Mouse (Mus musculus) neutrophil, adult 5-6 weeks (primary cell): ENCODE results near the gene Aldh3b3. TPM values are rescaled to one million over a fixed set of nuclear protein-coding genes. Genes with fewer than 3 reads are reported as not detected.

Experiments used
- ATAC-seq: fragments of 151-379, 151-347 bp; 2 replicates; pipeline ENCODE4 v1.8.0; 2017; ENCODE audit warnings: mild to moderate bottlenecking, moderate TSS enrichment; ENCODE audit not compliant: insufficient number of reproducible peaks, poor library complexity, low FRiP score, severe bottlenecking; ENCODE audit errors: extremely low read depth
- total RNA-seq: library from RNA; stranded (forward); fragments of 200-1000 nt; gene quantifications from 2 replicates; pipeline ENCODE4 v1.2.3, GENCODE M21; 2017

Gene Aldh3b3
- total RNA-seq, 1 experiment from 2014 or later: not detected

GRCm38 (mm10) chr19:4018743-4019583 is 60.5 kb downstream of the Aldh3b3 start:
- ATAC-seq: peak; percentile 88

Other genes starting within 250 kb of the Aldh3b3 start
- 159 and 166 TPM in 2 replicates for gene Kmt5b, start 191.2 kb upstream of the Aldh3b3 start, total RNA-seq
- gene Chka, start 106.9 kb upstream of the Aldh3b3 start, total RNA-seq: 16.6 and 26.0 TPM in 2 replicates
- gene Tcirg1, start 51.5 kb upstream of the Aldh3b3 start, total RNA-seq: 158 and 167 TPM in 2 replicates
- 34.7 and 40.1 TPM in 2 replicates for gene Ndufs8, start 45.9 kb upstream of the Aldh3b3 start, total RNA-seq
- 78.5 and 85.2 TPM in 2 replicates for gene Aldh3b1, start 28.8 kb upstream of the Aldh3b3 start, total RNA-seq
- 628 and 632 TPM in 2 replicates for gene Unc93b1, start 23.5 kb upstream of the Aldh3b3 start, total RNA-seq
- 0.25 TPM in 1 of 2 replicates, not detected in the other for gene Aldh3b2, start 13.7 kb downstream of the Aldh3b3 start, total RNA-seq
- not detected in 2 replicates for gene Acy3, start 27.9 kb downstream of the Aldh3b3 start, total RNA-seq
- gene Tbx10, start 34.1 kb downstream of the Aldh3b3 start, total RNA-seq: not detected in 2 replicates
- gene Nudt8, start 41.9 kb downstream of the Aldh3b3 start, total RNA-seq: 7.0 and 15.5 TPM in 2 replicates
- 6.2 and 7.5 TPM in 2 replicates for gene Gm49405, start 42.0 kb downstream of the Aldh3b3 start, total RNA-seq
- gene Doc2g, start 44.7 kb downstream of the Aldh3b3 start, total RNA-seq: 4.0 and 7.2 TPM in 2 replicates
- gene Ndufv1, start 54.2 kb downstream of the Aldh3b3 start, total RNA-seq: 63.9 and 64.6 TPM in 2 replicates
- 53.2 and 68.1 TPM in 2 replicates for gene Gstp1, start 79.3 kb downstream of the Aldh3b3 start, total RNA-seq
- 1.4 TPM in 1 of 2 replicates, not detected in the other for gene Gstp2, start 87.4 kb downstream of the Aldh3b3 start, total RNA-seq
- 22.6 and 23.6 TPM in 2 replicates for gene Gstp3, start 100.9 kb downstream of the Aldh3b3 start, total RNA-seq
- not detected in 2 replicates for gene Cabp2, start 122.9 kb downstream of the Aldh3b3 start, total RNA-seq
- gene Cdk2ap2, start 138.5 kb downstream of the Aldh3b3 start, total RNA-seq: 202 and 205 TPM in 2 replicates
- gene Pitpnm1, start 141.4 kb downstream of the Aldh3b3 start, total RNA-seq: 115 and 132 TPM in 2 replicates
- 53.9 and 61.6 TPM in 2 replicates for gene Aip, start 167.2 kb downstream of the Aldh3b3 start, total RNA-seq
- 0.12 and 0.23 TPM in 2 replicates for gene Gpr152, start 181.1 kb downstream of the Aldh3b3 start, total RNA-seq
- gene Cabp4, start 185.4 kb downstream of the Aldh3b3 start, total RNA-seq: 0.25 and 0.93 TPM in 2 replicates
- 134 and 152 TPM in 2 replicates for gene Coro1b, start 190.0 kb downstream of the Aldh3b3 start, total RNA-seq
- 227 and 252 TPM in 2 replicates for gene Ptprcap, start 195.0 kb downstream of the Aldh3b3 start, total RNA-seq
- gene Rps6kb2, start 204.7 kb downstream of the Aldh3b3 start, total RNA-seq: 34.0 and 45.2 TPM in 2 replicates
- gene Carns1, start 216.8 kb downstream of the Aldh3b3 start, total RNA-seq: 95.9 and 99.3 TPM in 2 replicates
- gene Tbc1d10c, start 232.6 kb downstream of the Aldh3b3 start, total RNA-seq: 231 and 269 TPM in 2 replicates
- 535 and 541 TPM in 2 replicates for gene Ppp1ca, start 233.4 kb downstream of the Aldh3b3 start, total RNA-seq
- gene Rad9a, start 243.0 kb downstream of the Aldh3b3 start, total RNA-seq: 35.1 and 44.3 TPM in 2 replicates